Mouse (Mus musculus): ENCODE measurements at regions not wholly inside any gene's neighbourhood (a gene's known extent, or its start where the extent isn't known, plus 50 kb on each side); places are given as distances from the start of the nearest gene placed in this dataset.

GRCm38 (mm10) chr2:166236102-166236501, 80.6 kb upstream of the Sulf2 start:
- DNase-seq (ENCODE audit: low spot score), result no peak

GRCm38 (mm10) chr2:166234579-166235212, 79.2 kb upstream of the Sulf2 start:
- no peak for DNase-seq (ENCODE audit: low spot score)

- DNase-seq (ENCODE audit: low spot score), result no peak
Measured at GRCm38 (mm10) chr2:166233246-166233645, 77.8 kb upstream of the Sulf2 start.

- no peak for DNase-seq (ENCODE audit: low spot score)
Measured at GRCm38 (mm10) chr2:166232376-166232775, 76.9 kb upstream of the Sulf2 start.

- DNase-seq (ENCODE audit: low spot score), result no peak
Measured at GRCm38 (mm10) chr2:166230617-166231016, 75.2 kb upstream of the Sulf2 start.

- no peak for DNase-seq (ENCODE audit: low spot score)
Measured at GRCm38 (mm10) chr2:166228356-166228755, 72.9 kb upstream of the Sulf2 start.

GRCm38 (mm10) chr2:166227496-166227895, 72.0 kb upstream of the Sulf2 start:
- no peak for DNase-seq (ENCODE audit: low spot score)

- no peak for DNase-seq (ENCODE audit: low spot score)
Measured at GRCm38 (mm10) chr2:166226929-166227328, 71.5 kb upstream of the Sulf2 start.

GRCm38 (mm10) chr2:166226331-166226730, 70.9 kb upstream of the Sulf2 start:
- DNase-seq (ENCODE audit: low spot score), result no peak

- DNase-seq (ENCODE audit: low spot score), result no peak
Measured at GRCm38 (mm10) chr2:166225354-166225753, 69.9 kb upstream of the Sulf2 start.

- DNase-seq (ENCODE audit: low spot score), result no peak
Measured at GRCm38 (mm10) chr2:166218783-166219182, 63.3 kb upstream of the Sulf2 start.

GRCm38 (mm10) chr2:166216512-166216865, 61.0 kb upstream of the Sulf2 start:
- no peak for DNase-seq (ENCODE audit: low spot score)

GRCm38 (mm10) chr2:166215610-166216511, 60.4 kb upstream of the Sulf2 start:
- no peak for DNase-seq (ENCODE audit: low spot score)

GRCm38 (mm10) chr2:166215191-166215590, 59.7 kb upstream of the Sulf2 start:
- DNase-seq (ENCODE audit: low spot score), result no peak

GRCm38 (mm10) chr2:166207145-166207508, 51.7 kb upstream of the Sulf2 start:
- no peak for DNase-seq (ENCODE audit: low spot score)

GRCm38 (mm10) chr2:166206396-166207144, 51.1 kb upstream of the Sulf2 start:
- DNase-seq (ENCODE audit: low spot score), result no peak

All from testis, postnatal 14 days (tissue).